Mouse (Mus musculus) lung, postnatal 0 days (tissue): ENCODE results near the gene Gxylt1. TPM values are rescaled to one million over a fixed set of nuclear protein-coding genes. Genes with fewer than 3 reads are reported as not detected.
"Not testable (repeated sequence)": the region's sequence is repeated elsewhere in the genome, so short reads cannot be mapped to it uniquely, and the experiment has no call there.

ENCODE experiments used
- ATAC-seq: fragments of 200-750 bp; cut with Nextera tagmentation; 2 replicates; pipeline ENCODE4 v1.8.0; 2017; ENCODE audit warnings: moderate library complexity
- DNase-seq: peaks from one replicate; pipeline ENCODE4 v3.0.0-alpha.2; 2016; ENCODE audit warnings: low spot score
- H3K27ac ChIP-seq: fragments of 300-500 bp; sonication (generic); 2 replicates; pipeline ENCODE4 v1.5.1; 2014; ENCODE audit warnings: antibody characterized with exemption, mild to moderate bottlenecking, low read length, mixed read lengths
- H3K27me3 ChIP-seq: fragments of 300-500 bp; sonication (generic); replicated peaks from 2 replicates; pipeline ENCODE4 v1.6.1; 2014; ENCODE audit warnings: low read length, mixed read lengths; ENCODE audit not compliant: insufficient read depth
- H3K36me3 ChIP-seq: fragments of 300-500 bp; sonication (generic); 2 replicates; pipeline ENCODE4 v1.6.1; 2014; ENCODE audit warnings: low read length, mixed read lengths; ENCODE audit not compliant: insufficient read depth
- H3K4me1 ChIP-seq: fragments of 300-500 bp; sonication (generic); 2 replicates; pipeline ENCODE4 v1.6.1; 2014; ENCODE audit warnings: antibody characterized with exemption, low read depth, low read length, mixed read lengths; ENCODE audit not compliant: insufficient read depth
- H3K4me2 ChIP-seq: fragments of 300-500 bp; sonication (generic); replicated peaks from 2 replicates; pipeline ENCODE4 v1.6.1; 2014; ENCODE audit warnings: low read depth, mild to moderate bottlenecking, low read length, moderate library complexity, mixed read lengths
- H3K4me3 ChIP-seq: fragments of 300-500 bp; sonication (generic); 2 replicates; pipeline ENCODE4 v1.5.1; 2014; ENCODE audit warnings: low read depth, low read length
- H3K9ac ChIP-seq: fragments of 300-500 bp; sonication (generic); replicated peaks from 2 replicates; pipeline ENCODE4 v1.6.1; 2014; ENCODE audit warnings: low read depth, mild to moderate bottlenecking
- H3K9me3 ChIP-seq: fragments of 300-500 bp; sonication (generic); 2 replicates; pipeline ENCODE4 v1.6.1; 2016; ENCODE audit warnings: low read length, mixed read lengths
- CTCF ChIP-seq: IDR thresholded peaks from 2 replicates; pipeline ENCODE4 v1.5.1; 2016; ENCODE audit warnings: antibody characterized with exemption, mild to moderate bottlenecking
- EP300 ChIP-seq: IDR thresholded peaks from 2 replicates; pipeline ENCODE4 v1.6.1; 2016; ENCODE audit warnings: antibody characterized with exemption, mild to moderate bottlenecking, control low read depth
- WGBS: fragments of 180-500 bp; shearing (Covaris S2); extraction: QIAGEN DNeasy Blood & Tissue Kit; methylation state at CpG from one replicate; pipeline ENCODE4 v1.1.7; 2014; 5-methylcytosine and 5-hydroxymethylcytosine counted together
- polyA plus RNA-seq: library from polyadenylated mRNA; unstranded; fragments of >200 nt; fragmentation: Nextera tagmentation; extraction: Ambion mirVana; gene quantifications from 2 replicates; pipeline ENCODE4 v1.2.1, GENCODE M21; 2015

Gene Gxylt1
- polyA plus RNA-seq, 1 experiment from 2014 or later = 6.9 TPM

DNA sequence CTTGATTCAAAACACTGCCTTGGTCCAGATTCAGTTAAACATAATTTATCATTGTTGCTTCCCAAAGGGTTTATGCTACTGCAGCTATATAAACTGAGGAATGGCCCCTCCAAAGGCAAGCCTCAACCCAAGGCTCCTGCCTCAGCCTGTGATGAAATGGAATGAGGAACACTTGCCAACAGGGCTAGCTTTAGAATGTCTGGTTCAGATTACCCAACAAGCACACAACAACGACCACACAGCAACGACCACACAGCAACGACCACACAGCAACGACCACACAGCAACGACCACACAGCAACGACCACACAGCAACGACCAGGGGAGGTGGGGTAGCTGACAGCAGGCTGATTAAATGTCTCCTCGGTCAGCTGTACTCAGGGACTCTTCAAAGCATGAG lies 15.0 kb downstream of the Gxylt1 start:
- no peak overlapping the region for H3K4me2 ChIP-seq
- 79% methylated on average over 8 of the region's 8 CpGs for WGBS
- H3K27me3 ChIP-seq = no peaks in the 10 kb centered on the region
- H3K36me3 ChIP-seq = peaks cover 8% of the 10 kb centered on the region
- no peak overlapping the region for H3K4me3 ChIP-seq
- H3K4me1 ChIP-seq = 0 out of 2 replicates have a peak, but pooled peaks cover 3% of the 10 kb centered on the region
- H3K9ac ChIP-seq = no peak overlapping the region
- no peak for DNase-seq
- no peaks in the 10 kb centered on the region for H3K9me3 ChIP-seq
- H3K27ac ChIP-seq = no peak overlapping the region
- ATAC-seq = no peak
- TF ChIP-seq CTCF (no peak), EP300 (no peak)

GRCm38 (mm10) chr15:93255295-93255694 lies 19.7 kb downstream of the Gxylt1 start:
- H3K36me3 ChIP-seq = peaks cover 15% of the 10 kb centered on the region
- WGBS = 70% methylated on average over 10 of the region's 10 CpGs
- no peak for ATAC-seq

DNA sequence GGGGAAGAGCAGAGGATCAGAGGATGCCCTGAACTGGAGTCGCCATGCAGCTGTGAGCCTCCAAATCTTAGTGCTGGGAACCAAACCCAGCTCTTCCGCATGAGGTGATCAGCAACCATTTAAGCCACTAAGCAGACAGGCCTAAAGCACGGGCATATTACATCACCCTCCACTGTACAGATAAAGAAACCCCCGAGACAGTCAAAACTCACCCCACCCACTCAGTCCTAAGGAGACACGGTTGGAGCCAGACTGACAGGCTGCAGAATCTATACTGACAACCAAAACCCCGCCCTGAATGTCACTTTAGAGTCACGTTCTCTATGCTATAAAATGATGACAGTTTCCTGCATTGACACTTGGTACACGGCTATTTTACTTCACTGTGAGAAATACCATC lies 21.8 kb downstream of the Gxylt1 start:
- peaks cover 11% of the 10 kb centered on the region for H3K36me3 ChIP-seq
- DNase-seq = no peak

More at GRCm38 (mm10) chr15:93255295-93255694, 19.7 kb downstream of the Gxylt1 start:
- Histone ChIP-seq H3K4me2 (no peak overlapping the region), H3K4me1 (no peaks in the 10 kb centered on the region), H3K9ac (no peak overlapping the region), H3K4me3 (no peak overlapping the region), H3K9me3 (no peaks in the 10 kb centered on the region), H3K27ac (no peak overlapping the region), H3K27me3 (no peaks in the 10 kb centered on the region)
- no peak for TF ChIP-seq CTCF
- no peak for TF ChIP-seq EP300
- DNase-seq = no peak

GRCm38 (mm10) chr15:93252396-93252795 lies 22.6 kb downstream of the Gxylt1 start:
- TF ChIP-seq EP300 = no peak
- TF ChIP-seq CTCF = no peak
- Histone ChIP-seq H3K4me1 (no peaks in the 10 kb centered on the region), H3K4me2 (no peak overlapping the region), H3K9ac (no peak overlapping the region), H3K4me3 (no peak overlapping the region), H3K36me3 (peaks cover 12% of the 10 kb centered on the region), H3K9me3 (no peaks in the 10 kb centered on the region), H3K27me3 (no peaks in the 10 kb centered on the region), H3K27ac (no peak overlapping the region)
- WGBS = 69% methylated on average over 6 of the region's 6 CpGs
- DNase-seq (no peak), ATAC-seq (no peak)

More for the DNA sequence above, 21.8 kb downstream of the Gxylt1 start:
- Histone ChIP-seq H3K4me3 (no peak overlapping the region), H3K4me1 (no peaks in the 10 kb centered on the region), H3K9ac (no peak overlapping the region), H3K4me2 (no peak overlapping the region), H3K9me3 (no peaks in the 10 kb centered on the region), H3K27ac (no peak overlapping the region), H3K27me3 (no peaks in the 10 kb centered on the region)
- TF ChIP-seq EP300 (no peak), CTCF (no peak)
- WGBS = 64% methylated on average over 8 of the region's 8 CpGs
- ATAC-seq = no peak

DNA sequence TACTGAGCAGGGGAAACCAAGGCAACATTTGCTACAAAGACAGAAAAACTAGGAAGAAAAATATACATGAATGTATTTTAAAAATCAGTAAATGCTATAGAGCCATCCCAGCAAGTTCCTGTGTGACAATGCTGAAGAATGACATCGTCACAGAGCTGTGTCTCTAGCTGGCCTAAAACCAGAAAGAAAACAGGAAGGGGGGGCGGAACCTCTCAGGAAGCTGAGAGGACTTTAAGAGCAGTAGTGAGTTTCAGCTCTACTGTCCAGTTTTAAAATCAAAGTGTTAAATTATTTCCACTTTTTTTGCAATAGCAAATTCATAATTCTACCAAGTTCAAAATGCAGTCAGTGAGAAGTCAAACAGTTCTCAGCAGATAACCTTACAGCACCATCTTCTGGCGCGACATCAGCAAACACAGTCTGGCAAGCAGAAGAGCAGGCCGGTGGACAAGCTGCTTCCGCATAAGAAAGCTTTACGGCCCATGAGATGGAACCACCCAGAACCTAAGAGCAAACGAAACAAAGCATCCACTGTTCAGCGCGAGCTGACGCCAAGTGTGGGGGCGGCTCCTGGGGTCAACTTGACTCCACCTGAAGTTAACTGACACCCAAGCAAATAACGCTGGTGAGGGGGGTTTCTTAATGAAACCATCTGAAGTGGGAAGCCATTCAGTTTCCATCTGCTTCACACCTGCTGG lies 23.3 kb downstream of the Gxylt1 start:
- no peak for DNase-seq
- Histone ChIP-seq H3K9me3 (no peaks in the 10 kb centered on the region), H3K4me3 (no peak overlapping the region), H3K36me3 (peaks cover 14% of the 10 kb centered on the region; the same call in 1 of the 2 replicates), H3K27me3 (no peaks in the 10 kb centered on the region), H3K4me2 (no peak overlapping the region), H3K4me1 (no peaks in the 10 kb centered on the region), H3K27ac (no peak overlapping the region), H3K9ac (no peak overlapping the region)
- 45% methylated on average over 13 of the region's 13 CpGs for WGBS
- TF ChIP-seq CTCF (no peak), EP300 (no peak)
- peak; percentile 44; the same call in 1 of the 2 replicates for ATAC-seq

DNA sequence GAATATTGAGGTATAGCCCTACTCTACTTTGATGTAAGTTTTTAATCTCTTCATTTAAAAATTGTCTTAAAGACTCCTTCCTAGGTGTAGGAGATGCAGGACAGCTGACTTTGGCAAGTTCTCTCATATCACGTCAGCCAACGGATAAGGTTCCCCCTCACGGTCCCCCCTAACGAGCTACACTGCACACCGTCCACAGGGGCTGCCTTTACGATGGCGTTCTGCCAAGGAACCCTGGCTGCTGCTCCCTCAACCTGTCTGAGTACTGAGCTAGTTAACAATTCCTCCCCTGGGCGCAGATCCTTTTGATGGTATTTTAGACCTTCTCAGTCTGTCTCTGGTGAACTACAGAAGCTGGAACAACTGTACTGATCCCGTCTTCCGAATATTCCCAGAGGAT lies 31.8 kb downstream of the Gxylt1 start:
- no peak overlapping the region for H3K27ac ChIP-seq
- ATAC-seq (no peak), DNase-seq (no peak)
- H3K9me3 ChIP-seq = no peaks in the 10 kb centered on the region
- no peak overlapping the region for H3K4me2 ChIP-seq
- H3K27me3 ChIP-seq = no peaks in the 10 kb centered on the region
- TF ChIP-seq EP300 (no peak), CTCF (no peak)
- peaks cover 12% of the 10 kb centered on the region; the same call in 1 of the 2 replicates for H3K36me3 ChIP-seq
- no peaks in the 10 kb centered on the region for H3K4me1 ChIP-seq
- WGBS = 67% methylated on average over 10 of the region's 10 CpGs
- H3K4me3 ChIP-seq = no peak overlapping the region
- H3K9ac ChIP-seq = no peak overlapping the region

DNA sequence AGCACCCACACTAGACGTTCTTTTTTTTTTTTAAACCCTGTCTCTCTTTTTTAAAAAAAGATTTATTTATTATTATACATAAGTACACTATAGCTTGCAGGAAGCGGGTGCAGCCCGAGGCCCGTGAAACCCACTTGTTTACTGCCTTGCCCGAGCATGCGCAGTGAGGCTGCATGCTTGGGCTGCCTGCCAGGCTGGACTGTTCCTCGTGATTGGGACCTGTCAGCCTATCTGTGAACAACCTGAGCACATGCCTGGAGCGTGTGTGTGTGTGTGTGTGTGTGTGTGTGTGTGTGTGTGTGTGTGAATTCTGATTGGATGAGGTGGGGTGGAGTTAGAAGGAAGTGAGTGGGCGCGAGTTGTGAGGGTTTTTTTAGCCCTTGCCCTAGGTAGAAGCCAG lies 38.5 kb downstream of the Gxylt1 start:
- not testable (repeated sequence) for H3K4me1 ChIP-seq, DNase-seq, ATAC-seq, H3K9me3 ChIP-seq, H3K36me3 ChIP-seq, H3K4me2 ChIP-seq, H3K4me3 ChIP-seq, H3K27me3 ChIP-seq, H3K9ac ChIP-seq, H3K27ac ChIP-seq
- WGBS = 82% methylated on average over 10 of the region's 10 CpGs
